Mouse (Mus musculus) MEL (cell line): ENCODE measurements at regions not wholly inside any gene's neighbourhood (a gene's known extent, or its start where the extent isn't known, plus 50 kb on each side); places are given as distances from the start of the nearest gene placed in this dataset.

Experiments
- DNase-seq: peaks from one replicate; pipeline ENCODE4 v3.0.0; 2011; ENCODE audit warnings: low read depth, low spot score
- H3K27ac ChIP-seq: 2 replicates; pipeline ENCODE4 v1.5.1; 2012; ENCODE audit warnings: low read depth, mild to moderate bottlenecking, control low read depth, low read length, moderate library complexity; ENCODE audit not compliant: control insufficient read depth
- H3K27me3 ChIP-seq, 2 experiments: fragments of 150-350 bp in 1 of 2; sonication (generic) in 1 of 2; 2 replicates each; pipeline ENCODE4 v1.6.1; 2012; ENCODE audit warnings: low read length in 2 of 2, mild to moderate bottlenecking in 2 of 2, improper control_type of control experiment in 1 of 2, moderate library complexity in 1 of 2; ENCODE audit not compliant: insufficient read depth in 2 of 2, control insufficient read depth in 1 of 2
- H3K36me3 ChIP-seq, 2 experiments: 2 replicates each; pipeline ENCODE4 v1.6.1; 2012 to 2014; ENCODE audit warnings: low read length in 2 of 2, improper control_type of control experiment in 1 of 2, inconsistent platforms in 1 of 2, mild to moderate bottlenecking in 1 of 2; ENCODE audit not compliant: insufficient read depth in 2 of 2, control insufficient read depth in 1 of 2
- H3K4me1 ChIP-seq, 2 experiments: fragments of 150-350 bp in 1 of 2; sonication (generic) in 1 of 2; 2 replicates each; pipeline ENCODE4 v1.6.1; 2012; ENCODE audit warnings: low read length in 2 of 2, improper control_type of control experiment in 1 of 2, mild to moderate bottlenecking in 1 of 2; ENCODE audit not compliant: insufficient read depth in 2 of 2, control insufficient read depth in 1 of 2
- H3K4me3 ChIP-seq, 2 experiments: fragments of 150-350 bp in 1 of 2; sonication (generic) in 1 of 2; 2 replicates each; pipeline ENCODE4 v1.5.1; 2012; ENCODE audit warnings: low read depth in 2 of 2, low read length in 2 of 2, mild to moderate bottlenecking in 2 of 2, moderate library complexity in 2 of 2, control low read depth in 1 of 2, improper control_type of control experiment in 1 of 2; ENCODE audit not compliant: control insufficient read depth in 1 of 2, insufficient read depth in 1 of 2
- H3K79me2 ChIP-seq: 2 replicates; pipeline ENCODE4 v1.6.1; 2012; ENCODE audit warnings: mild to moderate bottlenecking, low read length, moderate library complexity; ENCODE audit not compliant: control insufficient read depth, poor library complexity, insufficient read depth
- H3K9ac ChIP-seq: 2 replicates; pipeline ENCODE4 v1.6.1; 2012; ENCODE audit warnings: low read depth, mild to moderate bottlenecking, control low read depth, low read length, moderate library complexity; ENCODE audit not compliant: control insufficient read depth, poor library complexity, severe bottlenecking
- H3K9me3 ChIP-seq: fragments of 150-350 bp; sonication (generic); replicated peaks from 2 replicates; pipeline ENCODE4 v1.6.1; 2012; ENCODE audit warnings: mild to moderate bottlenecking, low read length, improper control_type of control experiment, moderate library complexity; ENCODE audit not compliant: insufficient read depth
- CHD1 ChIP-seq: IDR thresholded peaks from 2 replicates; pipeline ENCODE4 v1.6.1; 2012; ENCODE audit warnings: low read depth, mild to moderate bottlenecking, inconsistent platforms, low read length, improper control_type of control experiment
- CHD2 ChIP-seq: IDR thresholded peaks from 2 replicates; pipeline ENCODE4 v1.6.1; 2011; ENCODE audit warnings: low read length, improper control_type of control experiment
- CTCF ChIP-seq, 3 experiments: IDR thresholded peaks in 2 of 3; conservative IDR thresholded peaks in 1 of 3; 2 replicates each; pipeline ENCODE4 v1.5.1; 2011 to 2012; ENCODE audit warnings: low read length in 3 of 3, low read depth in 2 of 3, mild to moderate bottlenecking in 2 of 3, improper control_type of control experiment in 1 of 3, inconsistent platforms in 1 of 3, mixed read lengths in 1 of 3, moderate library complexity in 1 of 3; ENCODE audit not compliant: control insufficient read depth in 1 of 3, insufficient read depth in 1 of 3, poor library complexity in 1 of 3, severe bottlenecking in 1 of 3
- E2F4 ChIP-seq: IDR thresholded peaks from 2 replicates; pipeline ENCODE4 v1.6.1; 2011; ENCODE audit warnings: low read depth, low read length, improper control_type of control experiment, borderline replicate concordance
- ELF1 ChIP-seq: IDR thresholded peaks from 2 replicates; pipeline ENCODE4 v1.6.1; 2014; ENCODE audit warnings: low read depth, mild to moderate bottlenecking, inconsistent platforms, low read length, improper control_type of control experiment, moderate library complexity
- GABPA ChIP-seq: IDR thresholded peaks from 2 replicates; pipeline ENCODE4 v1.6.1; 2012; ENCODE audit warnings: low read depth, mild to moderate bottlenecking, inconsistent platforms, low read length, improper control_type of control experiment, moderate library complexity
- JUND ChIP-seq: IDR thresholded peaks from 2 replicates; pipeline ENCODE4 v1.6.1; 2011; ENCODE audit warnings: low read depth, mild to moderate bottlenecking, improper control_type of control experiment, low read length
- KAT2A ChIP-seq: conservative IDR thresholded peaks from 2 replicates; pipeline ENCODE4 v1.6.1; 2012; ENCODE audit warnings: low read depth, low read length, improper control_type of control experiment, inconsistent platforms
- MAZ ChIP-seq: IDR thresholded peaks from 2 replicates; pipeline ENCODE4 v1.6.1; 2012; ENCODE audit warnings: low read depth, mild to moderate bottlenecking, inconsistent platforms, low read length, improper control_type of control experiment
- MEF2A ChIP-seq: IDR thresholded peaks from 2 replicates; pipeline ENCODE4 v1.6.1; 2014; ENCODE audit warnings: low read depth, mild to moderate bottlenecking, inconsistent platforms, low read length, improper control_type of control experiment; ENCODE audit not compliant: poor library complexity, insufficient replicate concordance, severe bottlenecking; ENCODE audit errors: extremely low read depth
- MYC ChIP-seq: IDR thresholded peaks from 2 replicates; pipeline ENCODE4 v1.6.1; 2011; ENCODE audit warnings: low read depth, mild to moderate bottlenecking, low read length, improper control_type of control experiment, moderate library complexity
- NELFE ChIP-seq: IDR thresholded peaks from 2 replicates; pipeline ENCODE4 v1.6.1; 2011; ENCODE audit warnings: low read depth, low read length, improper control_type of control experiment
- NRF1 ChIP-seq: IDR thresholded peaks from 2 replicates; pipeline ENCODE4 v1.6.1; 2014; ENCODE audit warnings: low read depth, mild to moderate bottlenecking, inconsistent platforms, low read length, improper control_type of control experiment, moderate library complexity; ENCODE audit not compliant: poor library complexity, insufficient read depth, severe bottlenecking
- POLR2A ChIP-seq, 2 experiments: IDR thresholded peaks; 2 replicates each; pipeline ENCODE4 v1.6.1; 2011 to 2012; ENCODE audit warnings: low read length in 2 of 2, mild to moderate bottlenecking in 2 of 2, control low read depth in 1 of 2, improper control_type of control experiment in 1 of 2, low read depth in 1 of 2, moderate library complexity in 1 of 2; ENCODE audit not compliant: control insufficient read depth in 1 of 2, insufficient read depth in 1 of 2, poor library complexity in 1 of 2
- POLR2AphosphoS2 ChIP-seq: IDR thresholded peaks from 2 replicates; pipeline ENCODE4 v1.6.1; 2011; ENCODE audit warnings: low read length, improper control_type of control experiment
- POLR2AphosphoS5 ChIP-seq: IDR thresholded peaks from 2 replicates; pipeline ENCODE4 v1.6.1; 2012; ENCODE audit warnings: low read depth, borderline replicate concordance, mild to moderate bottlenecking, inconsistent platforms, low read length, moderate library complexity, mixed read lengths
- RAD21 ChIP-seq: IDR thresholded peaks from 2 replicates; pipeline ENCODE4 v1.6.1; 2011; ENCODE audit warnings: mild to moderate bottlenecking, low read depth, low read length, improper control_type of control experiment
- SIN3A ChIP-seq: IDR thresholded peaks from 2 replicates; pipeline ENCODE4 v1.6.1; 2012; ENCODE audit warnings: low read length, improper control_type of control experiment, inconsistent platforms
- SMC3 ChIP-seq: IDR thresholded peaks from 2 replicates; pipeline ENCODE4 v1.6.1; 2011; ENCODE audit warnings: low read depth, low read length, improper control_type of control experiment
- UBTF ChIP-seq: IDR thresholded peaks from 2 replicates; pipeline ENCODE4 v1.6.1; 2012; ENCODE audit warnings: low read depth, mild to moderate bottlenecking, inconsistent platforms, low read length, improper control_type of control experiment, moderate library complexity, borderline replicate concordance; ENCODE audit not compliant: insufficient read depth
- USF1 ChIP-seq: IDR thresholded peaks from 2 replicates; pipeline ENCODE4 v1.6.1; 2014; ENCODE audit warnings: low read depth, mild to moderate bottlenecking, inconsistent platforms, low read length, improper control_type of control experiment, moderate library complexity
- USF2 ChIP-seq, 2 experiments: IDR thresholded peaks; 2 replicates each; pipeline ENCODE4 v1.6.1; 2011 to 2012; ENCODE audit warnings: improper control_type of control experiment in 2 of 2, low read length in 2 of 2, borderline replicate concordance in 1 of 2, inconsistent platforms in 1 of 2, low read depth in 1 of 2, mild to moderate bottlenecking in 1 of 2; ENCODE audit not compliant: insufficient read depth in 1 of 2
- ZC3H11A ChIP-seq: IDR thresholded peaks from 2 replicates; pipeline ENCODE4 v1.6.1; 2012; ENCODE audit warnings: low read depth, mild to moderate bottlenecking, inconsistent platforms, low read length, improper control_type of control experiment
- ZKSCAN1 ChIP-seq: IDR thresholded peaks from 2 replicates; pipeline ENCODE4 v1.6.1; 2012; ENCODE audit warnings: low read depth, mild to moderate bottlenecking, inconsistent platforms, low read length, improper control_type of control experiment, moderate library complexity
- ZMIZ1 ChIP-seq: IDR thresholded peaks from 2 replicates; pipeline ENCODE4 v1.6.1; 2012; ENCODE audit warnings: low read depth, mild to moderate bottlenecking, inconsistent platforms, low read length, improper control_type of control experiment, moderate library complexity

DNA sequence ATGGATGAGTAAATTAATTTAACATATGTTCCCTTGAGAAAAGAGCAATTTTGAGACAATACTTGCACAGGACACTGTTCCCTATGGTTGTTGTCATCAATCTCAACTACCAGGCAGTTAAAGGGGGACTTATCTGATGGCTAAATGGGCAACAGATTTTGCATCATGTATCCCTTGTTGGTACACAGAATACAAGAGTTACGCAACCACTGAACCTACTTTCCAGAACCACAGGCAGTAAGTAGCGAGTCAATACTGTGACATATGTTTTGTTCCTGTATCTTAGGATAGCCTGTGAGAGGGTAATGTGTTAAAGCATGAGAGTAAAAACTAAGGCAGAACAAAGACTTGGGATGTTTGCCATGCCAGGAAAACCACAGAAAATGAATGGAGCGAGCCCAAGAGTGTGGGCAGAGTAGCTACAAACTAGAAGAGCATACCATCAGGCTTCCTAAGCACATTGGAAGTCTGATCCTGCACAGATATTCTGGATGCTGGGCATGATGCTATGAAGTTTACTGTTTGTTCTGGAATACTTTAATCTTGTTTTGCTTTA, 830.3 kb upstream of the Lrrc4c start:
- H3K27me3 ChIP-seq: no peaks in the 10 kb centered on the region
- no peak overlapping the region for H3K27ac ChIP-seq

DNA sequence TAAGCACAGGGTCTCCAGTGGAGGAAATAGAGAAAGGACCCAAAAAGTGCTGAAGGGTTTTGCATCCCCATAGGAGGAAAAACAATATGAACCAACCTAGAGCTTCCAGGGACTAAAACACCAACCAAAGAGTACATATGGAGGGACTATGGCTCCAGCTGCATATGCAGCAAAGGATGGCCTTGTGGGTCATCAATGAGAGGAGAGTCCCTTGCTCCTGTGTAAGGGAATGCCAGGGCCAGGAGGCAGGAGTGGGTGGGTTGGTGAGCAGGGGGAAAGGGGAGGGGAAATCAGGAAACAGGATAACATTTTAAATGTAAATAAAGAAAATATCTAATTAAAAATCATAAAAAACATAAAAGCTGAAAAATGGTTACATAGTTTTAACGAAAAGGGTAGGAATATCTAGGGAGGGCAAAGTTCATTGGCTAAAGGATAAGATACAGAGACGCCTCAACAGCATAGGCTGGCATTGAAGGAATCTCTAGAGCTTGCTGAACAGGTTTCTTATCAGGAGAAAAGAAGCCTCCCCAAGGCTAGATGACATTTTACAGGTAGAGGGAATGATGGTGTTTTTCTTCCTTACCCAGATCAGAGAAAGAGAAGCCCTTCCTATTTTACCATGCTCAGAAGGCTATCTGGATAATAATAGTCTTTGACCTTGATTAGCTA, 823.8 kb upstream of the Lrrc4c start:
- H3K79me2 ChIP-seq: no peaks in the 10 kb centered on the region
- H3K4me1 ChIP-seq: no peaks in the 10 kb centered on the region
- no peaks in the 10 kb centered on the region for H3K9me3 ChIP-seq
- no peak for DNase-seq
- no peaks in the 10 kb centered on the region for H3K27me3 ChIP-seq
- no peak overlapping the region for H3K27ac ChIP-seq
- no peak overlapping the region for H3K4me3 ChIP-seq
- no peak overlapping the region for H3K9ac ChIP-seq
- TF ChIP-seq JUND (no peak), CHD2 (no peak), CHD1 (no peak), ELF1 (no peak), E2F4 (no peak), UBTF (no peak), CTCF (IDR thresholded peaks at IDR 0.05 in 2 of 3, conservative IDR thresholded peaks at IDR 0.05 in 1 of 3; ENCODE audit: control insufficient read depth in 1 of 3, insufficient read depth in 1 of 3, low read depth in 2 of 3, low read length in 3 of 3, poor library complexity in 1 of 3, severe bottlenecking in 1 of 3) (no peak), NRF1 (no peak), MEF2A (no peak), USF1 (no peak), ZKSCAN1 (no peak), ZMIZ1 (no peak), MYC (no peak), GABPA (no peak), SMC3 (no peak), USF2 (IDR thresholded peaks at IDR 0.05; ENCODE audit: borderline replicate concordance in 1 of 2, insufficient read depth in 1 of 2, low read depth in 1 of 2, low read length in 2 of 2) (no peak), KAT2A (no peak), POLR2AphosphoS5 (no peak), ZC3H11A (no peak)
- H3K36me3 ChIP-seq: no peaks in the 10 kb centered on the region

More for the DNA sequence above, 830.3 kb upstream of the Lrrc4c start:
- Histone ChIP-seq H3K9ac (no peak overlapping the region), H3K79me2 (no peaks in the 10 kb centered on the region), H3K4me1 (no peaks in the 10 kb centered on the region), H3K36me3 (no peaks in the 10 kb centered on the region), H3K4me3 (no peak overlapping the region), H3K9me3 (no peaks in the 10 kb centered on the region)
- TF ChIP-seq SIN3A (no peak), NELFE (no peak), MAZ (no peak), CHD2 (no peak), POLR2AphosphoS2 (no peak), UBTF (no peak), POLR2AphosphoS5 (no peak), POLR2A (IDR thresholded peaks at IDR 0.05; ENCODE audit: control insufficient read depth in 1 of 2, insufficient read depth in 1 of 2, low read depth in 1 of 2, low read length in 2 of 2, poor library complexity in 1 of 2) (no peak), GABPA (no peak), ELF1 (no peak), RAD21 (no peak)
- DNase-seq: no peak
